Mouse (Mus musculus): ENCODE measurements around the gene Rnf157.
A peak's percentile ranks its signal among the peaks of the same experiment; 100 is the strongest.
"Not testable (repeated sequence)": the region's sequence is repeated elsewhere in the genome, so short reads cannot be mapped to it uniquely, and the experiment has no call there.

The Rnf157 gene

GRCm38 (mm10) chr11:116418194-116418840, 5.5 kb upstream of the Rnf157 start:
- no peak for DNase-seq (ENCODE audit: low spot score in 2 of 2)

GRCm38 (mm10) chr11:116417054-116417453, 4.2 kb upstream of the Rnf157 start:
- DNase-seq (ENCODE audit: low spot score in 2 of 2), result no peak

- DNase-seq (ENCODE audit: low spot score in 2 of 2), result no peak
Observed at GRCm38 (mm10) chr11:116416196-116416943, 3.5 kb upstream of the Rnf157 start.

GRCm38 (mm10) chr11:116413631-116414022, 795 bp upstream of the Rnf157 start:
- no peak for DNase-seq (ENCODE audit: low spot score in 2 of 2)

GRCm38 (mm10) chr11:116412028-116412827, 604 bp downstream of the Rnf157 start:
- no peak for DNase-seq (ENCODE audit: low spot score in 2 of 2)

GRCm38 (mm10) chr11:116411582-116411981, 1.2 kb downstream of the Rnf157 start:
- no peak for DNase-seq (ENCODE audit: low spot score in 2 of 2)

- not testable (repeated sequence) for DNase-seq (ENCODE audit: low spot score in 2 of 2)
Observed at GRCm38 (mm10) chr11:116410415-116410814, 2.4 kb downstream of the Rnf157 start.

- DNase-seq (ENCODE audit: low spot score in 2 of 2), result no peak
Observed at GRCm38 (mm10) chr11:116409008-116409407, 3.8 kb downstream of the Rnf157 start.

GRCm38 (mm10) chr11:116406231-116406728, 6.6 kb downstream of the Rnf157 start:
- no peak for DNase-seq (ENCODE audit: low spot score in 2 of 2)

- no peak for DNase-seq (ENCODE audit: low spot score in 2 of 2)
Observed at GRCm38 (mm10) chr11:116405601-116406000, 7.2 kb downstream of the Rnf157 start.

- DNase-seq (ENCODE audit: low spot score in 2 of 2), result no peak
Observed at GRCm38 (mm10) chr11:116400560-116400959, 12.3 kb downstream of the Rnf157 start.

- no peak for DNase-seq (ENCODE audit: low spot score in 2 of 2)
Observed at GRCm38 (mm10) chr11:116398348-116398677, 14.5 kb downstream of the Rnf157 start.

GRCm38 (mm10) chr11:116397517-116398347, 15.1 kb downstream of the Rnf157 start:
- DNase-seq (ENCODE audit: low spot score in 2 of 2), result no peak

- DNase-seq (ENCODE audit: low spot score in 2 of 2), result no peak
Observed at GRCm38 (mm10) chr11:116396934-116397330, 15.9 kb downstream of the Rnf157 start.

- no peak for DNase-seq (ENCODE audit: low spot score in 2 of 2)
Observed at GRCm38 (mm10) chr11:116396276-116396933, 16.4 kb downstream of the Rnf157 start.

GRCm38 (mm10) chr11:116394769-116395168, 18.1 kb downstream of the Rnf157 start:
- no peak for DNase-seq (ENCODE audit: low spot score in 2 of 2)

GRCm38 (mm10) chr11:116388841-116389480, 23.9 kb downstream of the Rnf157 start:
- DNase-seq (ENCODE audit: low spot score in 2 of 2), result peak; percentile 26 to 33

GRCm38 (mm10) chr11:116387086-116388071, 25.5 kb downstream of the Rnf157 start:
- DNase-seq (ENCODE audit: low spot score in 2 of 2), result no peak

- no peak for DNase-seq (ENCODE audit: low spot score in 2 of 2)
Observed at GRCm38 (mm10) chr11:116385999-116386398, 26.8 kb downstream of the Rnf157 start.
